Mouse (Mus musculus) lung, adult 2 months (tissue): ENCODE results near the gene Myo10.

Experiments
- CTCF ChIP-seq: fragments of 200-500 bp; IDR thresholded peaks from 2 replicates; pipeline ENCODE4 v1.5.1; 2011; ENCODE audit warnings: mild to moderate bottlenecking, low read length, control low read depth; ENCODE audit not compliant: insufficient read depth
- POLR2A ChIP-seq: fragments of 200-500 bp; IDR thresholded peaks from 2 replicates; pipeline ENCODE4 v1.6.1; 2011; ENCODE audit warnings: low read depth, mild to moderate bottlenecking, control low read depth, low read length, borderline replicate concordance; ENCODE audit errors: extremely low read depth

DNA sequence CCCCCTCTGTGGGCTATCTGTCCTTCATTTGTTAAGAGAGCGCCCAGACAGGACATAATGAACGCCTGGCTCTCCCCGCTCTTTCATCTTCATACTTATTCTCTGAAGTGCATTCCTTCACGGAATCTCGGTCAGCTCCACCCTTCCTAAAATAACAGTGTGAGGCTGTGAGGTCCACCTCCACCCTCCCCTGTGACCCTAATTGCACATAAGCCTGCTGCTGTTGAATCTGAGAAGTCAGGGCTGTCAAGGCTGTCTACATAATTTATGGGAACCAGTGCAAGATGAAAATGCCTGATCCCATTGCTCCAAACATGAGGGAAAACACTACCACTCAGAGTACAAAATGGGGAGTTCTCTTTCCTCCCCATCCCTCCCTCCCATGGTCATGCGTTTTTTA is 19.0 kb upstream of the Myo10 start:
- TF ChIP-seq CTCF (no peak), POLR2A (no peak)
